In the genomic region with DNA sequence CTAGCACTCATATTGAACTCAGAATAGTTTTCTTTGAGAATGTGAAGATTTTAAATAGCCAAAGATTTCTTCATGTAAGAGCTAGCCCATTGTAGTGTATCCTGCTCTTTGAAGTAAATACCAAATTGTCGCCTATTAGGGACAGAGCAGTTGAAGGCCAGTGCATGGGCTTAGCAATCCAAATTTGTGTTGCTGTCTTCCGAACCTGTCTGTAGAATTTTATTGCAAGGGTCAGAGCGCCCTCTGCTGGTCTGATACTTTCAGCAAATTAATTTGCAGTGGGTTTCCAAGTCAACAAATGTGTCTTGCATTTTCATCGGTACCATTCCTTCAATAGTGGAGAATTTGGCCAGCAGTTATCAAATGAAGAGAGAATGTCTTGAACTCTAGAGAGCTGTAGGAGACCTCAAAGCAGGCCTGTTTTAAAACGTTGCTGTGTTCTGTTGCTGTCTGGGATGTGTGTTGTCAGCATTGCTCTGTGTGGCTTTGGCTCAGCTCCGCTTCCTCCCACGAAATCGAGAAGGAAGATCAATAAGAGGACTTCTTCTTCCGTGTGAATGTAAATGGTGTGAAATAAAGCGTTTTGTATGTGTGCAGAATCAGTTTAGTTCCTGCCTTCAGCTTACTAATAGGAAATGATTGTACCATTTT, we compare ENCODE assay signal across 9 mouse cellular contexts.
DNase-seq lines count a peak whose midpoint lies in the region; ATAC-seq lines count a peak whose summit lies in the region.
"Had no signal": no experiment of that assay in that cellular context is flagged by ENCODE, and none has a peak within 500 bp of the region (broad histone marks: within the 10 kb centered on the region; RNA-seq: fewer than 3 reads in every experiment).

No protein-coding gene starts in this region.

- H3K4me3 ChIP-seq in heart, embryonic 10.5 days, result no peak overlapping the region
- H3K4me3 ChIP-seq in lung, embryonic 16.5 days (ENCODE audit: low read length), result no peak overlapping the region
- H3K4me3 ChIP-seq: embryonic facial prominence, embryonic 15.5 days had no signal

- 31% methylated on average over 10 of the region's 10 CpGs for WGBS in heart, embryonic 10.5 days
- 28% methylated on average over 10 of the region's 10 CpGs for WGBS in lung, embryonic 16.5 days

- peak; percentile 93 for DNase-seq in 416B (ENCODE audit: low read depth)
- peak; percentile 85 for DNase-seq in adrenal gland, adult 2 months
- peak; percentile 91 for DNase-seq in embryo, embryonic 11 days
- DNase-seq in heart, embryonic 10.5 days (ENCODE audit: low spot score), result peak; percentile 80
- DNase-seq in layer of hippocampus, adult 11-12 months (ENCODE audit: low spot score), result peak; percentile 95
- peak; percentile 34 for DNase-seq in ovary, adult 18-20 months (ENCODE audit: low spot score)
- DNase-seq in thymus, postnatal 10 days (ENCODE audit: low spot score in 2 of 2), result peak; percentile 15 to 74

- peak; percentile 52; the same call in 1 of the 2 replicates for ATAC-seq in lung, embryonic 16.5 days (ENCODE audit: low read depth)

- H3K4me2 ChIP-seq in lung, embryonic 16.5 days (ENCODE audit: low read depth, low read length), result no peak overlapping the region
- H3K4me2 ChIP-seq: embryonic facial prominence, embryonic 15.5 days had no signal

- peaks cover 4% of the 10 kb centered on the region for H3K27me3 ChIP-seq in heart, embryonic 10.5 days (ENCODE audit: insufficient read depth, poor library complexity, severe bottlenecking)
- H3K27me3 ChIP-seq in lung, embryonic 16.5 days (ENCODE audit: control insufficient read depth, insufficient read depth, low read depth, low read length), result no peaks in the 10 kb centered on the region
- H3K27me3 ChIP-seq: embryonic facial prominence, embryonic 15.5 days had no signal

- H3K36me3 ChIP-seq in heart, embryonic 10.5 days, result no peaks in the 10 kb centered on the region
- H3K36me3 ChIP-seq in lung, embryonic 16.5 days (ENCODE audit: control insufficient read depth, insufficient read depth, low read length), result no peaks in the 10 kb centered on the region
- H3K36me3 ChIP-seq: embryonic facial prominence, embryonic 15.5 days had no signal

- H3K9me3 ChIP-seq in heart, embryonic 10.5 days, result no peaks in the 10 kb centered on the region
- H3K9me3 ChIP-seq in lung, embryonic 16.5 days (ENCODE audit: control insufficient read depth, low read length), result no peaks in the 10 kb centered on the region
- H3K9me3 ChIP-seq: embryonic facial prominence, embryonic 15.5 days had no signal

- H3K9ac ChIP-seq in lung, embryonic 16.5 days (ENCODE audit: low read length), result no peak overlapping the region
- H3K9ac ChIP-seq: embryonic facial prominence, embryonic 15.5 days had no signal

- H3K4me1 ChIP-seq in heart, embryonic 10.5 days, result no peaks in the 10 kb centered on the region
- no peaks in the 10 kb centered on the region for H3K4me1 ChIP-seq in lung, embryonic 16.5 days (replicated peaks; ENCODE audit: control insufficient read depth, insufficient read depth, low read length)

- no peak overlapping the region for H3K27ac ChIP-seq in heart, embryonic 10.5 days
- no peak overlapping the region for H3K27ac ChIP-seq in lung, embryonic 16.5 days (ENCODE audit: low read length)
- H3K27ac ChIP-seq: embryonic facial prominence, embryonic 15.5 days had no signal

Comparison
In these comparisons a context has a peak if more than half of its experiments do, and no peak if none do; other contexts are left out.
1. DNase-seq: peak in every context shown above with its lines; median percentile 95 in layer of hippocampus, adult 11-12 months; 93 in 416B; 91 in embryo, embryonic 11 days; 85 in adrenal gland, adult 2 months; 80 in heart, embryonic 10.5 days; 44 in thymus, postnatal 10 days; 34 in ovary, adult 18-20 months.